Mouse (Mus musculus) kidney, adult 2 months (tissue): ENCODE results near the gene Atoh7. TPM values are rescaled to one million over a fixed set of nuclear protein-coding genes. Genes with fewer than 3 reads are reported as not detected.

Experiments
- DNase-seq: peaks from one replicate; pipeline ENCODE4 v3.0.0; 2021
- H3K27ac ChIP-seq: fragments of 200-500 bp; 2 replicates; pipeline ENCODE4 v1.5.1; 2012; ENCODE audit warnings: low read depth, low read length, control low read depth, inconsistent platforms; ENCODE audit not compliant: insufficient read depth
- H3K27me3 ChIP-seq: fragments of 200-500 bp; replicated peaks from 2 replicates; pipeline ENCODE4 v1.6.1; 2012; ENCODE audit warnings: mild to moderate bottlenecking, moderate library complexity, low read length, inconsistent platforms; ENCODE audit not compliant: control insufficient read depth, insufficient read depth
- H3K36me3 ChIP-seq: fragments of 200-500 bp; 2 replicates; pipeline ENCODE4 v1.6.1; 2012; ENCODE audit warnings: mild to moderate bottlenecking, moderate library complexity, low read length, inconsistent platforms; ENCODE audit not compliant: control insufficient read depth, insufficient read depth
- H3K4me1 ChIP-seq: fragments of 200-500 bp; 2 replicates; pipeline ENCODE4 v1.6.1; 2011; ENCODE audit warnings: low read length; ENCODE audit not compliant: control insufficient read depth, insufficient read depth
- H3K4me3 ChIP-seq: fragments of 200-500 bp; 2 replicates; pipeline ENCODE4 v1.5.1; 2011; ENCODE audit warnings: mild to moderate bottlenecking, low read depth, low read length, control low read depth; ENCODE audit not compliant: insufficient read depth
- CTCF ChIP-seq: fragments of 200-500 bp; conservative IDR thresholded peaks from 2 replicates; pipeline ENCODE4 v1.5.1; 2011; ENCODE audit warnings: low read depth, mild to moderate bottlenecking, control low read depth, low read length, moderate library complexity, mixed read lengths; ENCODE audit not compliant: insufficient read depth, insufficient read length
- POLR2A ChIP-seq: fragments of 200-500 bp; IDR thresholded peaks from one replicate; pipeline ENCODE4 v1.6.1; 2011; ENCODE audit warnings: low read depth, low read length, control low read depth
- WGBS: fragments of 180-500 bp; shearing (Covaris S2); methylation state at CpG from one replicate; pipeline ENCODE4 v1.1.7; 2018; 5-methylcytosine and 5-hydroxymethylcytosine counted together
- polyA plus RNA-seq: library from polyadenylated mRNA; depleted of rRNA; stranded (reverse); fragments of >200 nt; gene quantifications from 2 replicates; pipeline ENCODE4 v1.2.3, GENCODE M21; 2012

Gene Atoh7
- polyA plus RNA-seq, 1 experiment = 0.28 TPM

GRCm38 (mm10) chr10:63086304-63086703 is 13.1 kb upstream of the Atoh7 start:
- Histone ChIP-seq H3K4me1 (no peaks in the 10 kb centered on the region), H3K36me3 (no peaks in the 10 kb centered on the region), H3K4me3 (no peak overlapping the region), H3K27me3 (no peaks in the 10 kb centered on the region), H3K27ac (no peak overlapping the region)
- TF ChIP-seq CTCF = no peak
- TF ChIP-seq POLR2A = no peak
- 78% methylated on average over 10 of the region's 10 CpGs for WGBS
- no peak for DNase-seq

- Histone ChIP-seq H3K4me3 (0 out of 2 replicates have a peak overlapping the region, but pooled peaks have one; percentile 35), H3K4me1 (no peaks in the 10 kb centered on the region), H3K27me3 (no peaks in the 10 kb centered on the region), H3K27ac (no peak overlapping the region), H3K36me3 (no peaks in the 10 kb centered on the region)
- WGBS = 58% methylated on average over 8 of the region's 8 CpGs
- no peak for DNase-seq
- no peak for TF ChIP-seq CTCF
- no peak for TF ChIP-seq POLR2A
These were observed 10.2 kb upstream of the Atoh7 start for GRCm38 (mm10) chr10:63089103-63089757.

- no peaks in the 10 kb centered on the region for H3K4me1 ChIP-seq
- H3K4me3 ChIP-seq = peak overlapping the region; percentile 35; the same call in 1 of the 2 replicates
- H3K36me3 ChIP-seq = no peaks in the 10 kb centered on the region
- H3K27ac ChIP-seq = no peak overlapping the region
- TF ChIP-seq POLR2A = no peak
- no peak for TF ChIP-seq CTCF
- WGBS = 17% methylated on average over 26 of the region's 26 CpGs
- no peak for DNase-seq
- H3K27me3 ChIP-seq = no peaks in the 10 kb centered on the region
These were observed 9.5 kb upstream of the Atoh7 start for GRCm38 (mm10) chr10:63089758-63090571.

- WGBS = 67% methylated on average over 7 of the region's 7 CpGs
- Histone ChIP-seq H3K4me3 (no peak overlapping the region), H3K27ac (no peak overlapping the region), H3K27me3 (no peaks in the 10 kb centered on the region), H3K36me3 (no peaks in the 10 kb centered on the region), H3K4me1 (no peaks in the 10 kb centered on the region)
- no peak for TF ChIP-seq POLR2A
- DNase-seq = no peak
These were observed 7.5 kb upstream of the Atoh7 start for GRCm38 (mm10) chr10:63091915-63092314.

GRCm38 (mm10) chr10:63092616-63093550 is 6.6 kb upstream of the Atoh7 start:
- H3K36me3 ChIP-seq = no peaks in the 10 kb centered on the region
- H3K27ac ChIP-seq = no peak overlapping the region
- DNase-seq = no peak
- H3K27me3 ChIP-seq = no peaks in the 10 kb centered on the region
- no peak for TF ChIP-seq POLR2A
- TF ChIP-seq CTCF = no peak
- no peaks in the 10 kb centered on the region for H3K4me1 ChIP-seq
- 70% methylated on average over 10 of the region's 10 CpGs for WGBS
- no peak overlapping the region for H3K4me3 ChIP-seq

- Histone ChIP-seq H3K27me3 (no peaks in the 10 kb centered on the region), H3K4me3 (no peak overlapping the region), H3K27ac (no peak overlapping the region), H3K36me3 (no peaks in the 10 kb centered on the region), H3K4me1 (no peaks in the 10 kb centered on the region; the same call in 1 of the 2 replicates)
- 69% methylated on average over 2 of the region's 2 CpGs for WGBS
- DNase-seq = no peak
- TF ChIP-seq POLR2A (no peak), CTCF (no peak)
These were observed 2.7 kb upstream of the Atoh7 start for GRCm38 (mm10) chr10:63096757-63097156.
